Mouse (Mus musculus): ENCODE data around the gene Daw1. TPM values are rescaled to one million over a fixed set of nuclear protein-coding genes. Genes with fewer than 3 reads are reported as not detected.

Gene Daw1
- total RNA-seq, 2 experiments from 2014 or later, result not detected

GRCm38 (mm10) chr1:83179531-83179930 lies 20.0 kb downstream of the Daw1 start:
- no peak for DNase-seq

GRCm38 (mm10) chr1:83181418-83181817 lies 21.9 kb downstream of the Daw1 start:
- no peak for DNase-seq
- intact Hi-C loops (cut with DNase I; ENCODE audit: low total_unique reads), result loop anchor here (10.0 kb wide), 1 partner anchor 117 kb away; the partner anchor contains the start of gene Krtap28-13

More at GRCm38 (mm10) chr1:83179531-83179930, 20.0 kb downstream of the Daw1 start:
- intact Hi-C loops (cut with DNase I; ENCODE audit: low total_unique reads), result no loop called here

- peak; percentile 35 for DNase-seq
- intact Hi-C loops (cut with DNase I; ENCODE audit: low total_unique reads), result loop anchor here (10.0 kb wide), 1 partner anchor 122 kb away; the partner anchor contains the start of gene Krtap28-13
These were observed 27.6 kb downstream of the Daw1 start for GRCm38 (mm10) chr1:83187154-83187553.

- intact Hi-C loops (cut with DNase I; ENCODE audit: low total_unique reads), result no loop called here
These were observed 50.4 kb downstream of the Daw1 start for GRCm38 (mm10) chr1:83209981-83210380.

DNA sequence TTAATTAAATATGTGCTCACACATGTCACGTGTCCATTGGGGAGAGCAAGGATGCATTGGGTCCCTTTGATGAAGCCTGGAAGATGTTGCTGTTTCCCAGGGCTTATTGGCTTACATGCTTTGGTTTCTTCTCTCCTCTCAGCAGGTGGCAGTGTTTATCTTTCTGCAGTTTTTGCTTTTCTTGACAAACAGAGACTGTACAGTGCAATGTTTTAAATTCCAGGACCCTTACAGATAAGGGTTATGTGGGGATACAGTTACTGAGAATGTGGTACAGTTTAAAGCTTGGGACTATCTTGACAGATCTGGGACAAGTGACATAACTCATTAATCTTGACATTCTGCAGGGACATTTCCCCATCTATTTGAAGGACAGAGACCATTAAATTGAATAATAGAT lies 58.7 kb downstream of the Daw1 start:
- intact Hi-C loops (cut with DNase I; ENCODE audit: low total_unique reads), result no loop called here
- DNase-seq, result no peak

More at GRCm38 (mm10) chr1:83209981-83210380, 50.4 kb downstream of the Daw1 start:
- no peak for DNase-seq

- no peak for DNase-seq
These were observed 63.5 kb downstream of the Daw1 start for GRCm38 (mm10) chr1:83223072-83223471.

DNA sequence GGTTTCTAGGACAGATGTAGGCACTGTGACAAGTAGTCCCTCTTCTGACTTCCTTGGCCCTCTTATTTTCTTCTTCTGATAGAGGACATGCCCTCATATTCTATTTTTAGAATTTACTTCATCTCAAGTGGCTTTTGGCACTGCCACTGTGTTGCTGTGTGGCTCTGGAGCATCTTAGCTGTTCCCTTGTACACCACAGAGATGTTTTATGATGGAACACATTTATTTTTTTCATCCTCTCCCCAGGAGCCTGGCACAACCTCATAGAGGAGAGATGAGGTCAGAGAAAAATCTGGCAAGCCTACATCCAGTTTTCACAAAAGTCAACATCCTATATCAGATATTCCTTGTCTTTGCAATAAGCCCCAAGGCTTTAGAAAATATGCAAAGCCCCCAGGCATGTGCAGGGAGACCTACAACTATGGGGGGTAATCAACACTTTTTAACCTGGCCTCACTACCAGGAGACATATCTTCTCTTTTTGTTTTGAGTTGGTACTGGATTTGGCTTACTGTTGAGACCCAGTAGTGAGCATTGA lies 64.9 kb downstream of the Daw1 start:
- intact Hi-C loops (cut with DNase I; ENCODE audit: low total_unique reads), result loop anchor here (10.0 kb wide), 1 partner anchor 490 kb away; no protein-coding TSS in a partner anchor
- no peak for DNase-seq

More at GRCm38 (mm10) chr1:83223072-83223471, 63.5 kb downstream of the Daw1 start:
- intact Hi-C loops (cut with DNase I; ENCODE audit: low total_unique reads), result loop anchor here (10.0 kb wide), 1 partner anchor 492 kb away; no protein-coding TSS in a partner anchor

DNA sequence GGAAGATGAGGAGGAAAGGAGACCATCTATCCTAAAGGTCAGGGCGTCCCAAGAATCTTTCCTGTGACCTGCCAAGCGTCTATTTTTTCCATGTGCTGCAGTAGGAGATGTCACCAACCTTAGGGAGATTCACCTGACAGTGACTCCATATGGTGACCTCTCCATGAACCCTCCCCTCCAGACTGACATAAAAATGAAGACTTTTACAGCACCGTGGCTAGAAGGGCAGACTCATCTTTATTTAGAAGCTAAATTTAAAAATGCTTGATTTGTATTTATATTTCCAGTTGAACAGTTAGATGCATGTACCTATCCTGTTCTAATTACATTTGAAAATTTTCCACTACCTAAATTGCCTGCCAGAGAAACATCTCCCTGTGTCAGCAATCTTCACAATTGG lies 68.4 kb downstream of the Daw1 start:
- no peak for DNase-seq
- intact Hi-C loops (cut with DNase I; ENCODE audit: low total_unique reads), result loop anchor here (10.0 kb wide), 1 partner anchor 487 kb away; no protein-coding TSS in a partner anchor

- intact Hi-C loops (cut with DNase I; ENCODE audit: low total_unique reads), result no loop called here
- DNase-seq, result no peak
These were observed 88.7 kb downstream of the Daw1 start for GRCm38 (mm10) chr1:83248235-83248746.

- intact Hi-C loops (cut with DNase I; ENCODE audit: low total_unique reads), result no loop called here
These were observed 92.2 kb downstream of the Daw1 start for GRCm38 (mm10) chr1:83251746-83252145.

More at GRCm38 (mm10) chr1:83251746-83252145, 92.2 kb downstream of the Daw1 start:
- no peak for DNase-seq

Other genes with a start within 250 kb of the Daw1 start
- not detected for gene A030005L19Rik, start 246.4 kb upstream of the Daw1 start, total RNA-seq (2021)
- gene A030014E15Rik, start 234.8 kb upstream of the Daw1 start, total RNA-seq (2021), result not detected
- gene Gm6217, start 228.4 kb upstream of the Daw1 start, total RNA-seq (2021), result not detected
- gene A030003K21Rik, start 216.4 kb upstream of the Daw1 start, total RNA-seq (2021), result not detected
- gene Gm7544, start 203.7 kb upstream of the Daw1 start, total RNA-seq (2021), result not detected
- gene Gm47955, start 199.5 kb upstream of the Daw1 start, total RNA-seq (2021), result not detected
- not detected for gene Gm47959, start 159.2 kb upstream of the Daw1 start, total RNA-seq (2021)
- gene Slc19a3, start 121.3 kb upstream of the Daw1 start, total RNA-seq (2021), result not detected
- not detected for gene Krtap28-10, start 117.3 kb upstream of the Daw1 start, total RNA-seq (2021)
- not detected for gene Gm47969, start 114.8 kb upstream of the Daw1 start, total RNA-seq (2021)
- not detected for gene A030005K14Rik, start 100.4 kb upstream of the Daw1 start, total RNA-seq (2021)
- gene Krtap28-13, start 98.8 kb upstream of the Daw1 start, total RNA-seq (2021), result not detected
- gene Ccl20, start 43.0 kb upstream of the Daw1 start, total RNA-seq (2021), result not detected
- gene Sphkap, start 248.4 kb downstream of the Daw1 start, total RNA-seq (2021), result under 1 TPM; 0.27 to 0.76 TPM

Data from gastrocnemius, postnatal 14 days (tissue).